Comparison of ENCODE assay signal across 8 mouse cellular contexts in genomic region chr13:14064341-14065027, GRCm38 (mm10). TPM values are rescaled to one million over a fixed set of nuclear protein-coding genes. Genes with fewer than 3 reads are reported as not detected.
DNase-seq lines count a peak whose midpoint lies in the region; ATAC-seq and TF ChIP-seq lines count a peak whose summit lies in the region.

No protein-coding gene starts in this region.

- H3K36me3 ChIP-seq in forebrain, embryonic 10.5 days (replicated peaks): peaks cover 47% of the 10 kb centered on the region
- 0 out of 2 replicates have a peak, but pooled peaks cover 3% of the 10 kb centered on the region for H3K36me3 ChIP-seq in lung, embryonic 15.5 days

- H3K4me1 ChIP-seq in bone marrow, adult 2 months (ENCODE audit: control insufficient read depth, insufficient read depth, low read length): no peaks in the 10 kb centered on the region; the same call in 1 of the 2 replicates
- peaks cover 28% of the 10 kb centered on the region for H3K4me1 ChIP-seq in forebrain, embryonic 10.5 days
- peaks cover 8% of the 10 kb centered on the region for H3K4me1 ChIP-seq in lung, embryonic 15.5 days
- H3K4me1 ChIP-seq in olfactory bulb, adult 2 months (ENCODE audit: control insufficient read depth, insufficient read depth, low read length): peaks cover 4% of the 10 kb centered on the region

- ATAC-seq in lung, embryonic 15.5 days (ENCODE audit: borderline replicate concordance, extremely low read depth, low FRiP score, low TSS enrichment): no peak; the same call in 1 of the 2 replicates

- DNase-seq in CD8-positive naive resting alpha-beta T cell, adult 2 months (ENCODE audit: low read depth in 2 of 2, low spot score in 2 of 2): peak; percentile 49 to 65
- DNase-seq in forebrain, embryonic 10.5 days (ENCODE audit: extremely low spot score, low spot score): peak; percentile 48
- peak; percentile 50 to 58 for DNase-seq in heart, postnatal 10 days
- peak; percentile 58 to 72 for DNase-seq in kidney, postnatal 4 days
- DNase-seq in thymus, postnatal 36 days: peak; percentile 59 to 68

- WGBS in bone marrow, adult 2 months: under 1% methylated on average over 65 of the region's 65 CpGs
- under 1% methylated on average over 65 of the region's 65 CpGs for WGBS in forebrain, embryonic 10.5 days
- WGBS in lung, embryonic 15.5 days: 0% methylated on average over 56 of the region's 65 CpGs
- under 1% methylated on average over 65 of the region's 65 CpGs for WGBS in olfactory bulb, adult 2 months

- H3K4me3 ChIP-seq in bone marrow, adult 2 months (replicated peaks; ENCODE audit: control insufficient read depth, low read depth, low read length): peak overlapping the region; percentile 76
- peak overlapping the region; percentile 99 for H3K4me3 ChIP-seq in forebrain, embryonic 10.5 days
- H3K4me3 ChIP-seq in lung, embryonic 15.5 days: peak overlapping the region; percentile 98
- peak overlapping the region; percentile 79 for H3K4me3 ChIP-seq in olfactory bulb, adult 2 months (ENCODE audit: insufficient read depth, low read depth, low read length)

- TF ChIP-seq CTCF in bone marrow, adult 2 months (IDR thresholded peaks at IDR 0.05; ENCODE audit: control insufficient read depth, insufficient read depth, low read length): no peak
- TF ChIP-seq CTCF in olfactory bulb, adult 2 months (IDR thresholded peaks at IDR 0.05; ENCODE audit: insufficient read depth, low read depth, low read length): no peak

- peak overlapping the region; percentile 97 for H3K9ac ChIP-seq in lung, embryonic 15.5 days

- no peaks in the 10 kb centered on the region for H3K9me3 ChIP-seq in forebrain, embryonic 10.5 days
- H3K9me3 ChIP-seq in lung, embryonic 15.5 days: no peaks in the 10 kb centered on the region

- no peaks in the 10 kb centered on the region for H3K27me3 ChIP-seq in forebrain, embryonic 10.5 days (ENCODE audit: poor library complexity, severe bottlenecking)
- H3K27me3 ChIP-seq in lung, embryonic 15.5 days: no peaks in the 10 kb centered on the region

- intact Hi-C loops in heart, postnatal 10 days (cut with DNase I): loop anchor here (10.0 kb wide), 1 partner anchor 110 kb away; no protein-coding TSS in a partner anchor

- H3K27ac ChIP-seq in bone marrow, adult 2 months (ENCODE audit: control insufficient read depth, insufficient read depth, low read depth, low read length, poor library complexity): peak overlapping the region; percentile 97
- peak overlapping the region; percentile 97 for H3K27ac ChIP-seq in forebrain, embryonic 10.5 days
- peak overlapping the region; percentile 99 for H3K27ac ChIP-seq in lung, embryonic 15.5 days
- peak overlapping the region; percentile 58; the same call in 1 of the 2 replicates for H3K27ac ChIP-seq in olfactory bulb, adult 2 months (ENCODE audit: insufficient read depth, low read depth, low read length)

- no peak; the same call in 1 of the 2 replicates for TF ChIP-seq POLR2A in bone marrow, adult 2 months (IDR thresholded peaks at IDR 0.05; ENCODE audit: borderline replicate concordance, control insufficient read depth, low read depth, low read length)
- TF ChIP-seq POLR2A in olfactory bulb, adult 2 months (IDR thresholded peaks at IDR 0.05; ENCODE audit: insufficient read depth, low read depth, low read length): no peak

- peak overlapping the region; percentile 71 for H3K4me2 ChIP-seq in lung, embryonic 15.5 days

RNA-seq across cellular contexts. Expression of gene Ggps1, which starts 1.2 kb away (rescaled TPM):
- polyA plus RNA-seq in bone marrow, adult 2 months (2011; ENCODE audit: insufficient read depth, insufficient read length, low replicate concordance, missing spikeins): 12.9 and 17.3 TPM in 2 replicates
- 54.8 and 56.3 TPM in 2 replicates for polyA plus RNA-seq in forebrain, embryonic 10.5 days (2016; fragmentation: Nextera tagmentation; extraction: Ambion mirVana)
- 10 to 100 TPM; 31.8 to 35.8 TPM for total RNA-seq in heart, postnatal 10 days (2021)
- polyA plus RNA-seq in lung, embryonic 15.5 days (2015; fragmentation: Nextera tagmentation; extraction: Ambion mirVana): 47.7 and 48.2 TPM in 2 replicates
- polyA plus RNA-seq in olfactory bulb, adult 2 months (2012; ENCODE audit: insufficient read depth, insufficient read length, low replicate concordance, missing spikeins): 366 TPM in 1 of 2 replicates, not detected in the other

RNA-seq across cellular contexts. Expression of gene Arid4b, which starts 1.5 kb away (rescaled TPM):
- 25.2 and 31.0 TPM in 2 replicates for polyA plus RNA-seq in bone marrow, adult 2 months (2011; ENCODE audit: insufficient read depth, insufficient read length, low replicate concordance, missing spikeins)
- 67.2 and 71.4 TPM in 2 replicates for polyA plus RNA-seq in forebrain, embryonic 10.5 days (2016; fragmentation: Nextera tagmentation; extraction: Ambion mirVana)
- total RNA-seq in heart, postnatal 10 days (2021): 10 to 100 TPM; 28.0 to 29.1 TPM
- 55.2 and 65.2 TPM in 2 replicates for polyA plus RNA-seq in lung, embryonic 15.5 days (2015; fragmentation: Nextera tagmentation; extraction: Ambion mirVana)
- not detected in 2 replicates for polyA plus RNA-seq in olfactory bulb, adult 2 months (2012; ENCODE audit: insufficient read depth, insufficient read length, low replicate concordance, missing spikeins)

RNA-seq across cellular contexts. Expression of gene Tbce, which starts 25.0 kb away (rescaled TPM):
- polyA plus RNA-seq in bone marrow, adult 2 months (2011; ENCODE audit: insufficient read depth, insufficient read length, low replicate concordance, missing spikeins): 54.5 and 159 TPM in 2 replicates
- polyA plus RNA-seq in forebrain, embryonic 10.5 days (2016; fragmentation: Nextera tagmentation; extraction: Ambion mirVana): 48.4 and 49.7 TPM in 2 replicates
- total RNA-seq in heart, postnatal 10 days (2021): 10 to 100 TPM; 25.8 to 26.7 TPM
- polyA plus RNA-seq in lung, embryonic 15.5 days (2015; fragmentation: Nextera tagmentation; extraction: Ambion mirVana): 52.4 and 59.7 TPM in 2 replicates
- polyA plus RNA-seq in olfactory bulb, adult 2 months (2012; ENCODE audit: insufficient read depth, insufficient read length, low replicate concordance, missing spikeins): not detected in 2 replicates

Comparison
In these comparisons a context has a peak if more than half of its experiments do, and no peak if none do; other contexts are left out.
1. RNA of gene Tbce, which starts 25.0 kb away (polyA plus RNA-seq): 54.5 to 159 TPM in bone marrow, adult 2 months, 52.4 to 59.7 TPM in lung, embryonic 15.5 days and 48.4 to 49.7 TPM in forebrain, embryonic 10.5 days; not detected in olfactory bulb, adult 2 months; every median in the first group is over 10 times any median in the second.
2. Peak in every context shown above with its lines, with median percentiles within 50 percentile points of each other: DNase-seq, H3K27ac ChIP-seq and H3K4me3 ChIP-seq.